Mouse (Mus musculus): Measurements from ENCODE around the gene Kbtbd12. TPM values are rescaled to one million over a fixed set of nuclear protein-coding genes. Genes with fewer than 3 reads are reported as not detected.

Gene Kbtbd12
- polyA plus RNA-seq, 1 experiment from 2014 or later = 0.64 TPM

DNA sequence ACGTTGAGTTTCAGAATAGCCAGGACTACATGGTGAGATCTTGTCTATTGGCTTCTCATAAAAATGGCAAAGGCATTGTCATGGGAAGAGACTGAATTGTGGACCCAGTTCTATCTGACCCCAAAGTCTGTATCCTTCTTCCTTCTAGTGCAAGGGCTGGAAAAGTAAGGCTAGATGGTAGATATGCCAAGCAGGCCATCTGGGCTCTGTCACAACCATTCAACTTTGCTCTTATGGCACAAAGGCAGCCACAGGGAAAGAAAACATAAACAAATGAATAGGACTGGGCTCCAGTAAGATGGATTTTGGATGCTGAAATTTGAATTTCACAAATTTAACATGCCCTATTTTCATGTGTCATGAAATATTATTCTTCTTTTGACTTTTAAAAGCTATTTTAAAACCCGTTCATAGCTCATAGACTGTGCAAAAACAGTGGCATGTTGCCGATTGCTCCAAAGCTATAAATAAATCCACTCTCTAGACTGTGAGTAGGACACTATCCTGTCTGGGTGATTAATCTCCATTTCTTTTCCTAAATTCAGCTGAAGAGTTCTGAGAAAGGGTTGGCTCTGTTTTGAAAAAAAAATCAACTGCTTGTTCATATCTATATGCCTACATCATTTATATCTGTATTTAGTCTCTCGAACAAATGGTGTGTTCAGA is 15.8 kb downstream of the Kbtbd12 start:
- 67% methylated on average over 4 of the region's 4 CpGs for WGBS
- H3K4me1 ChIP-seq = peaks cover 2% of the 10 kb centered on the region; the same call in 1 of the 2 replicates
- no peaks in the 10 kb centered on the region for H3K27me3 ChIP-seq (replicated peaks)
- no peak overlapping the region for H3K27ac ChIP-seq
- ATAC-seq (ENCODE audit: insufficient read depth, low FRiP score, low read depth) = no peak
- H3K4me2 ChIP-seq = no peak overlapping the region
- H3K9me3 ChIP-seq = no peaks in the 10 kb centered on the region
- H3K36me3 ChIP-seq = no peaks in the 10 kb centered on the region
- no peak overlapping the region for H3K9ac ChIP-seq
- H3K4me3 ChIP-seq (replicated peaks) = no peak overlapping the region

DNA sequence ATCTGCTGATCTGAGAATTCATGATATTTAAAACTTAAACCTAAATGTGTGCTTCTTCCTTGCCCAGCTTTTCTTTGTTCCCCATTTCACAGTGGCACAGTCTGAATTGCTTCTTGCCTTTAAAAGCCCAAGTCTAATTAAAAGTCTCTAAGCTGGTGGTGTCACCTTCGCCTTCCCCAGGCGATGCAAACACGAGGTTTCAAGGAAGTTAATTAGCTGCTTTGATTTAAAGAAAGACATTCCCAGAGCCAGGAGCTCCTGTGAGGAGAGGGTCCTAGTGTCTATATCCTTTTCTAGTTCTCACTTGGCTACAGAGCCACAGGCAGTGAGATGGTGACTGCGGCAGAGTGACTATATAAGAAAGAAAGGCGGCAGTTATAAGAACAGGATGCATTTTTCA is 18.2 kb downstream of the Kbtbd12 start:
- H3K4me2 ChIP-seq = no peak overlapping the region
- no peak overlapping the region for H3K4me3 ChIP-seq (replicated peaks)
- no peaks in the 10 kb centered on the region for H3K36me3 ChIP-seq
- no peak for ATAC-seq (ENCODE audit: insufficient read depth, low FRiP score, low read depth)
- H3K27ac ChIP-seq = no peak overlapping the region
- no peaks in the 10 kb centered on the region for H3K9me3 ChIP-seq
- H3K27me3 ChIP-seq (replicated peaks) = no peaks in the 10 kb centered on the region
- H3K4me1 ChIP-seq = no peaks in the 10 kb centered on the region
- H3K9ac ChIP-seq = no peak overlapping the region
- WGBS = 61% methylated on average over 5 of the region's 5 CpGs

DNA sequence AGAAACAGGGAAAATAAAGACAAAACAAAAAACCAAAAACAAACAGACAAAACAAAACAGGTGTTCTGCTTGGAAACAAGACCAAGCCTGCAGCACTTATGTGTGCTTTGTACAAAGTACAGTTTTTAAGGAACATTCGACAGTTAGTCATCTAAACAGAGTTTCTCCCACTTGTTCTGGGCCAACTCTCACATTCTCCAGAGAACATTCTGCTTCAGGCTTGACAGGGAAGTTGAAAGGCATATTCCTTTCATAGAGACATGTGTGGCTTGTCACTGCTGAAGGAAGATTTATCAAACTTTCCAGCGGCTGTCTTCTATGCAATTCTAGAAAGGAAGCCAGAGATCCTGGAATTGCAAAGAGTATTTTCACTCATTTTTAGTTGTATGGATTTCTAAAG is 22.4 kb downstream of the Kbtbd12 start:
- Histone ChIP-seq H3K4me3 (replicated peaks) (no peak overlapping the region), H3K27ac (no peak overlapping the region), H3K9ac (no peak overlapping the region), H3K27me3 (replicated peaks) (no peaks in the 10 kb centered on the region), H3K4me2 (no peak overlapping the region), H3K9me3 (no peaks in the 10 kb centered on the region), H3K4me1 (no peaks in the 10 kb centered on the region), H3K36me3 (no peaks in the 10 kb centered on the region)
- ATAC-seq (ENCODE audit: insufficient read depth, low FRiP score, low read depth) = no peak
- WGBS = 47% methylated on average over 2 of the region's 2 CpGs

DNA sequence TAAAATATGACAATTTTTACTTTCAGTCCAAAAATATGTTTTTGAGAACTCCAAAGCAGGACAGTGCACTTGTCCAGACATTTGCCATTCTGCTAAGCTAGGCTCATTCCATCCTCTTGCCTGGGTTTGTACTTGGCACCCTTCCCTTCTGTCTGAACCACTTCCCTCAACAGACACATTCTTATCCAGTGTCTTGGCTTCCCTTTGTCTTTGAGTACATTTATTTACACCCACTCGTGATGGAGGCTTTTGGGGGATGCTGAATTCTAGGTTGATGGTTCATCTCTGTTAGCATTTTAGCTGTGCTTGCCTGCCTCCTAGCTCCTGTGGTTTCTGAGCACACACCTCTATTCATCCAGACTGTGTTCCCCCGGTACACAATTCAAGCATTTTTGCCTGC is 31.3 kb downstream of the Kbtbd12 start:
- no peaks in the 10 kb centered on the region for H3K9me3 ChIP-seq
- H3K9ac ChIP-seq = no peak overlapping the region
- no peaks in the 10 kb centered on the region for H3K36me3 ChIP-seq
- H3K4me1 ChIP-seq = no peaks in the 10 kb centered on the region
- H3K4me3 ChIP-seq (replicated peaks) = no peak overlapping the region
- 58% methylated on average over 2 of the region's 2 CpGs for WGBS
- H3K27me3 ChIP-seq (replicated peaks) = no peaks in the 10 kb centered on the region
- no peak overlapping the region for H3K27ac ChIP-seq
- H3K4me2 ChIP-seq = no peak overlapping the region
- ATAC-seq (ENCODE audit: insufficient read depth, low FRiP score, low read depth) = no peak

DNA sequence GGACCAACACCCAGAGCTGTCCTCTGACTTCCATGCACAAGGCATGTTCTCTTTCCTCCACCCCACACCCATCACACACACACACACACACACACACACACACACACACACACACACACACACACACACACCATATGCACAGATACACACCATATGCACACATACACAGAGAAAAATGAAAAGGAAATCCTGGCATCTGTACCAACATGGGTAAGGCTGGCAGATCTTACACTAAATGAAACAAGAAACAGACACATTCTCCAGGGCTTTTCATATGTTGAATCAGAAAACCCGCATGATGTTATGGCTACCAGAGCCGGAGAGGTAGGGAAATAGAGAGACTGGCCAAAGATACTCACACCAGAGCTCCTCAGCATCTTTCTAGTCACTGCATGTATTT is 32.0 kb downstream of the Kbtbd12 start:
- ATAC-seq (ENCODE audit: insufficient read depth, low FRiP score, low read depth) = no peak
- H3K4me3 ChIP-seq (replicated peaks) = no peak overlapping the region
- no peaks in the 10 kb centered on the region for H3K36me3 ChIP-seq
- 87% methylated on average over 2 of the region's 2 CpGs for WGBS
- no peak overlapping the region for H3K9ac ChIP-seq
- no peaks in the 10 kb centered on the region for H3K27me3 ChIP-seq (replicated peaks)
- H3K9me3 ChIP-seq = no peaks in the 10 kb centered on the region
- H3K4me2 ChIP-seq = no peak overlapping the region
- H3K27ac ChIP-seq = no peak overlapping the region
- H3K4me1 ChIP-seq = no peaks in the 10 kb centered on the region

DNA sequence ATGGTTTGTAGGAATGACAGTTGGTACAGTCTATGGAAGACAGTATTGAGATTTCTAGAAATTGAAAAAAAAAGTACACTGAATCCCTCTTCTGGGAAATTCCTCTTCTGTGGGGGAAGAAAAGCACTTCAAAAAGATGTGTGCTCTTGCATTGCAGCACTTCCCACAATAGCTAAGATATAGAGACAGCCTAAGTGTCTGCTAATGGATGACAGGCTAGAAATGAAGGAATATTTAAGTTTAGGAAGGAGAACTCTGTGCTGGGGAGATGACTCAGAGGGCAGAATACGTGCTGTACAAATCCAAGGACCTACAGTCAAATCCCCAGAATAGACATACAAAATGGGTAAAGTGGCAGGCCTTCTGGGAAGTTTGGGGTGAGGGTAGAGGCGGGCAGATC is 32.5 kb downstream of the Kbtbd12 start:
- Histone ChIP-seq H3K4me2 (no peak overlapping the region), H3K9ac (no peak overlapping the region), H3K36me3 (no peaks in the 10 kb centered on the region), H3K27ac (no peak overlapping the region), H3K9me3 (no peaks in the 10 kb centered on the region), H3K4me1 (no peaks in the 10 kb centered on the region), H3K4me3 (replicated peaks) (no peak overlapping the region), H3K27me3 (replicated peaks) (no peaks in the 10 kb centered on the region)
- WGBS = 78% methylated on average over 2 of the region's 2 CpGs
- no peak for ATAC-seq (ENCODE audit: insufficient read depth, low FRiP score, low read depth)

DNA sequence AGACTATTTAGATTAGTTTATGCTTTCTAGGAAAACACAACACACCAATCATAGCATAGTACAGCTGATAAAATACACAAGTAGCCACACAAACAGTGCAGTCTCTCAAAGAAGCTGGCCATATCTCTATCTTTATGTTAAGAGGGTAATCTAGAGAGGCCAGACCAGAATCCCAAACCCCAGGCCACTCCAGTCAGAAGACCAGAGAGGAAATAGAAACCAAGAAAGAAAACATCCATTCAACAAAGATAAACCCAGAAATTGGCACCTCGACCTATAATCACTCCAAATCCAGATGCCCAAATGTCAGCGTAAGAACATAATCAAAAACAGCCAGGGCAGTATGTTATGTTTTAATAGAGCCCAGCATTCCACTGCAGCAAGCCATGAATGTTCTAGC is 41.6 kb downstream of the Kbtbd12 start:
- H3K4me3 ChIP-seq (replicated peaks) = no peak overlapping the region
- no peak overlapping the region for H3K9ac ChIP-seq
- no peak for ATAC-seq (ENCODE audit: insufficient read depth, low FRiP score, low read depth)
- H3K4me1 ChIP-seq = no peaks in the 10 kb centered on the region
- H3K9me3 ChIP-seq = no peaks in the 10 kb centered on the region
- no peak overlapping the region for H3K4me2 ChIP-seq
- H3K36me3 ChIP-seq = no peaks in the 10 kb centered on the region
- no peak overlapping the region for H3K27ac ChIP-seq
- WGBS = 83% methylated on average over 2 of the region's 2 CpGs
- no peaks in the 10 kb centered on the region for H3K27me3 ChIP-seq (replicated peaks)

DNA sequence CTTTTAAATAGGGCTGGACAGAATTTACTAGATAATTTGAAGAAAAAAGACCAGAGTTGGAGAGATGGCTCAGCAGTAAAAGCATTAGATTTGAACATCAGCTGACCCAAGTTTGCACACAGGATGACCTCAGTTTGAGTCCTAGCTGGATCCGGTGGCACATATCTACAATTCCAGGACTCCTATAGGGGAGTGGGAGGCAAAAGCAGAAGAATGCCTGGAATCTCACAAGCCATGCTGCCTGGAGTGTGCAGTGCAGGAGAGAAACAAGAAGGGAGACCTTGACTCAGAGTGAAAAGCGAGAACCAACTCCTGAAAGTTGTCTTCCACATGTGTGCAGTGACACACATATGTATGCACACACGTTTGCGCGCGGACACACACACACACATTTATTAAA is 45.4 kb downstream of the Kbtbd12 start:
- Histone ChIP-seq H3K4me2 (no peak overlapping the region), H3K4me1 (no peaks in the 10 kb centered on the region; the same call in 1 of the 2 replicates), H3K4me3 (replicated peaks) (no peak overlapping the region), H3K9ac (no peak overlapping the region), H3K9me3 (no peaks in the 10 kb centered on the region), H3K27ac (no peak overlapping the region), H3K36me3 (no peaks in the 10 kb centered on the region), H3K27me3 (replicated peaks) (no peaks in the 10 kb centered on the region)
- WGBS = 86% methylated on average over 6 of the region's 6 CpGs
- no peak for ATAC-seq (ENCODE audit: insufficient read depth, low FRiP score, low read depth)

DNA sequence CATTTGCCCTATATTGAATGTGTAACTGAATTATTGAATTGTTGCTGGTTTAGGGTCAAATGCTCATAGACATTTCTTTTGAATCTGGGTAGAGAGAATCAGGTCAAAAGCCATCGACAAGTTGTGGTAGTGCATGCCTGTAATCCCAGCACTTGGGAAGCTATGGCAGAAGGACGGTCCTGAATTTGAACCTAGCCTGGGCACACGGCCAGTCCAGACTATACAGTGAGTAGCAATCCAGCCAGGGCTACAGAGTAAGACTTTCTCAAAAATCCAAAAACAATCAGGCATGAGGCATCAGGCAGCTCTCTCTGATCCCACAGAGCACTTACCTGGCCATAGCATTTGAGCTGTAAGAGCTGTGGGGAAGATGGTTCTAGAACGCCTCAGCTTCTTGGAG is 47.5 kb downstream of the Kbtbd12 start:
- Histone ChIP-seq H3K4me1 (no peaks in the 10 kb centered on the region; the same call in 1 of the 2 replicates), H3K4me2 (no peak overlapping the region), H3K36me3 (no peaks in the 10 kb centered on the region), H3K9me3 (no peaks in the 10 kb centered on the region), H3K27me3 (replicated peaks) (no peaks in the 10 kb centered on the region), H3K27ac (no peak overlapping the region), H3K9ac (no peak overlapping the region), H3K4me3 (replicated peaks) (no peak overlapping the region)
- 77% methylated on average over 4 of the region's 4 CpGs for WGBS
- no peak for ATAC-seq (ENCODE audit: insufficient read depth, low FRiP score, low read depth)

DNA sequence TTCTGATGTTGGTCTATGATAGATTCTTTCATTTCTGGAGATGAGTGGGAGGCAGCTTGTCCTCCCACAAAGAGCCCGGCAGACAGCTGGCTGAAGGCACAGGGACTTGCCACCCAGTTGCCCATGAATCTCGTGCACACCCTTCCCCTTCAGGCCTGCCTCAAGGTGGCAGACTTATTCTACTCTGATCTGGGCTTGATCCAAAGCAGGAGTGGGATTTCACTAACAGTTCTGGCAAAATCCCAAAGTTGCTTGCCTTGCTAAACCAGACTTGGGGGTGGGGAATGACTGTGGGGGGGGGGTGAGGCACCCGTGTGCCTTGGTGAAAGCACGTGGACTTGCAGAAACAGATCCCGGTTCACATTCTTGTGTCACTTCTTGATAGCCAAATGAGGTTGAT is 48.2 kb downstream of the Kbtbd12 start:
- ATAC-seq (ENCODE audit: insufficient read depth, low FRiP score, low read depth) = no peak
- no peak overlapping the region for H3K9ac ChIP-seq
- WGBS = 11% methylated on average over 5 of the region's 5 CpGs
- H3K9me3 ChIP-seq = no peaks in the 10 kb centered on the region
- no peaks in the 10 kb centered on the region; the same call in 1 of the 2 replicates for H3K4me1 ChIP-seq
- H3K27ac ChIP-seq = no peak overlapping the region
- H3K4me3 ChIP-seq (replicated peaks) = no peak overlapping the region
- no peak overlapping the region for H3K4me2 ChIP-seq
- H3K36me3 ChIP-seq = no peaks in the 10 kb centered on the region
- no peaks in the 10 kb centered on the region for H3K27me3 ChIP-seq (replicated peaks)

DNA sequence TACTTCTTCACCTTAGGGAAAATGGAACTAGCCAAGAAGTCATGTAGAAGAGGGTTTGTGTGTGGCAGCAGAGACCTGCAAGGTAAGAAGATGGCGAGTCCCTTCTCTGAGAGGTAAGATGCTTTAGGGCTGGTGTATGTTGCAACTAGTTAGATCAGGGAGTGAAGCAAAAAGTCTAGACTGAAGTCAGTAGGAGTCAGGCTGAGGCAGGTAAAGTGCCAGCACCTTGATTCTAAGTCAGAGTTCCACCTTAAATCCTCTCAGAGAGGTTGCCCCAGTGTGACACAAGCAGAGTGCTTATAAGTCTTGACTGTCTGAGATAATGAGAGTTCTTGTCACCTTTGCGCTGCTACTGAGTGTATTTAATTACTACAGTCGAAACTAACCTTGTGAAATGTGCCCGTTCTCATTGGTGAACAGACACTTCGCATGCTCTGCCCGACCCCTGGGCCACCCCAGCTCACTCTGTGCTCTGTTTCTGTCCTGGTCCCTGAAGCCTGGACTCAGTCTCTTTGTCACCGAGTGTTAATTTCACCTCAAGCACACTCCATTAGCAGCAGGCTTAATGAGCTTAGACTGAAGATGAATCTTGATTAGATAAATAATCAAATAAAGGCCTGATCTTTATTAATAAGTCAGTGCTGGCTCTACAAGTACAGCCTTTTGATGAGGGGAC is 49.0 kb downstream of the Kbtbd12 start:
- no peak overlapping the region for H3K27ac ChIP-seq
- no peaks in the 10 kb centered on the region; the same call in 1 of the 2 replicates for H3K4me1 ChIP-seq
- no peak overlapping the region for H3K4me3 ChIP-seq (replicated peaks)
- 78% methylated on average over 7 of the region's 7 CpGs for WGBS
- no peaks in the 10 kb centered on the region for H3K9me3 ChIP-seq
- no peaks in the 10 kb centered on the region for H3K27me3 ChIP-seq (replicated peaks)
- no peak for ATAC-seq (ENCODE audit: insufficient read depth, low FRiP score, low read depth)
- H3K9ac ChIP-seq = no peak overlapping the region
- H3K36me3 ChIP-seq = no peaks in the 10 kb centered on the region
- no peak overlapping the region for H3K4me2 ChIP-seq

DNA sequence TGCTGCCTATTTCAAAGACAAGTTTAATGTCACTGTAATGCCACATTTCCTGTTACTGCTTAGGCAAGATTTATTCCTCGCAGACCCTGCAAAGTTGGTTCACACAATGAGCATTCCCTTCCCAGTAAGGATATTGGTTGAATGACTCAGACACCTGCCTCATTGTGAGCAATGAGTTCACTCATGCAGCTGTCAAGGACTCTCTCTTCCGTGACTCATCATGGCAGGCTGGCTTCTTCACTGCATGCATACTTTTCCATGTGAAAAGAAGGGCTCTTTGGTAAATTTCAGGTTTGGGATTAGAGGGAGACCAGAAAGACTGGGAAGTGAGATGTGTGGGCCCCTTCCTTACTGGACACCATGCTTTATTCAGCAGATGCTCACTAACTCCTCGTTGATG is 50.7 kb downstream of the Kbtbd12 start:
- ATAC-seq (ENCODE audit: insufficient read depth, low FRiP score, low read depth) = no peak
- H3K27me3 ChIP-seq (replicated peaks) = no peaks in the 10 kb centered on the region
- WGBS = 82% methylated on average over 3 of the region's 3 CpGs
- no peak overlapping the region for H3K4me3 ChIP-seq (replicated peaks)
- no peaks in the 10 kb centered on the region for H3K9me3 ChIP-seq
- H3K36me3 ChIP-seq = no peaks in the 10 kb centered on the region
- no peak overlapping the region for H3K9ac ChIP-seq
- H3K27ac ChIP-seq = no peak overlapping the region
- H3K4me2 ChIP-seq = no peak overlapping the region
- H3K4me1 ChIP-seq = no peaks in the 10 kb centered on the region; the same call in 1 of the 2 replicates
